Mouse (Mus musculus) erythroblast, embryonic 14.5 days (primary cell): ENCODE data around the gene Stambpl1. TPM values are rescaled to one million over a fixed set of nuclear protein-coding genes. Genes with fewer than 3 reads are reported as not detected.

ENCODE experiments used
- H3K27me3 ChIP-seq: 2 replicates; pipeline ENCODE4 v1.6.1; 2012; ENCODE audit warnings: inconsistent platforms; ENCODE audit not compliant: control insufficient read depth
- H3K36me3 ChIP-seq: 2 replicates; pipeline ENCODE4 v1.6.1; 2012; ENCODE audit warnings: mild to moderate bottlenecking, inconsistent platforms; ENCODE audit not compliant: control insufficient read depth
- H3K4me1 ChIP-seq: 2 replicates; pipeline ENCODE4 v1.6.1; 2012; ENCODE audit warnings: inconsistent platforms; ENCODE audit not compliant: control insufficient read depth
- H3K4me3 ChIP-seq: replicated peaks from 2 replicates; pipeline ENCODE3; 2012; ENCODE audit warnings: moderate library complexity, mild to moderate bottlenecking, inconsistent platforms
- H3K9me3 ChIP-seq: 2 replicates; pipeline ENCODE4 v1.6.1; 2012; ENCODE audit warnings: low read length, inconsistent platforms, mixed read lengths; ENCODE audit not compliant: control insufficient read depth
- GATA1 ChIP-seq: IDR thresholded peaks from 2 replicates; pipeline ENCODE4 v1.6.1; 2012; ENCODE audit warnings: low read length, inconsistent platforms, mixed read lengths
- TAL1 ChIP-seq: IDR thresholded peaks from 3 replicates; pipeline ENCODE4 v1.6.1; 2012; ENCODE audit warnings: low read length, inconsistent platforms, mixed read lengths
- polyA plus RNA-seq: library from polyadenylated mRNA; stranded (reverse); fragments of >175 nt; gene quantifications from 2 replicates; pipeline ENCODE4 v1.2.3, GENCODE M21; 2012

Gene Stambpl1
- polyA plus RNA-seq, 1 experiment, result not detected

DNA sequence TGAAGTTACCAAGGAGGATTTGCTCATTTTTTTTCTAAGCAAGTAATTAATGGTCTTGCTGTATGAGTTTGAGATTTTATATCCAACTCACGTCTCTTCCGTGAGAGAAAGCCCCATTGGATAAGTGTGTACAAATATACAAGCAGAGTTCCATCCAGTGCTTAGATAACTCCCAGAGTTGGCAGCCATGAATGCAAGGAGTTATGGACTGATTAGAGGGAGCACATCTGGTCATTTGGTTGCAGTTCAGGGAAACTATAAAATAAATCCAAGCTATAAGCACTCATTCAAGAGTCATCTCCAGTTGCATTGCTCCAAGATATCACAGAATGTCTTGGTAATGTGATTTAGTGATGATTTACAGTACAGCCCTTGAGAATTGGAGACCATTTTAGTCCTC is 64.9 kb downstream of the Stambpl1 start:
- no peaks in the 10 kb centered on the region for H3K4me1 ChIP-seq
- no peaks in the 10 kb centered on the region for H3K36me3 ChIP-seq
- H3K9me3 ChIP-seq, result no peaks in the 10 kb centered on the region
- H3K27me3 ChIP-seq, result no peaks in the 10 kb centered on the region
- no peak overlapping the region for H3K4me3 ChIP-seq
- no peak for TF ChIP-seq GATA1
- no peak for TF ChIP-seq TAL1

GRCm38 (mm10) chr19:34262273-34262974 is 70.4 kb downstream of the Stambpl1 start:
- Histone ChIP-seq H3K4me3 (no peak overlapping the region), H3K4me1 (no peaks in the 10 kb centered on the region), H3K27me3 (no peaks in the 10 kb centered on the region), H3K36me3 (no peaks in the 10 kb centered on the region), H3K9me3 (no peaks in the 10 kb centered on the region)
- TF ChIP-seq TAL1 (no peak), GATA1 (no peak)

GRCm38 (mm10) chr19:34265604-34266193 is 73.7 kb downstream of the Stambpl1 start:
- no peaks in the 10 kb centered on the region for H3K4me1 ChIP-seq
- no peaks in the 10 kb centered on the region for H3K27me3 ChIP-seq
- TF ChIP-seq TAL1 (no peak), GATA1 (no peak)
- H3K36me3 ChIP-seq, result no peaks in the 10 kb centered on the region
- H3K9me3 ChIP-seq, result no peaks in the 10 kb centered on the region
- no peak overlapping the region for H3K4me3 ChIP-seq

DNA sequence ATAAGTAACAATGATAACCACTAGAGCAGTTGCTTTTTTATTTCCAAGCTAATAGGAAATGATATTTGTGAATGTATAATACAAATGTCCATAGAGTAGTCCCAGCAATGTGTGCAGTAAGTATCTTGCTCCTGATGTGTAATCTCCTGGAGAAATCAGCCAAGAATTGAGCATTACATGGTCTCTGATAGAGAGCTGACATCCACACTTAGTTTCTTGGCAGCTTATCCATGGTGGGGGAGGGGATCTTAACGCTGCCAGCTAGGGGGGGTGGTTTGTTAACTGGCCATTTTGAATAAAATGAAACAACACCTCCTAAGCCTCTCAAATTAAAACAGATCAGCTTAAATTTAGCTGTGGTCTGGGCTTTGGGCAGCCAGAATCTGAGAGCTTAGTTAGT is 77.0 kb downstream of the Stambpl1 start:
- Histone ChIP-seq H3K4me1 (no peaks in the 10 kb centered on the region), H3K36me3 (no peaks in the 10 kb centered on the region), H3K4me3 (no peak overlapping the region), H3K9me3 (no peaks in the 10 kb centered on the region), H3K27me3 (no peaks in the 10 kb centered on the region)
- TF ChIP-seq TAL1 (no peak), GATA1 (no peak)

GRCm38 (mm10) chr19:34270106-34270726 is 78.2 kb downstream of the Stambpl1 start:
- Histone ChIP-seq H3K9me3 (no peaks in the 10 kb centered on the region), H3K4me3 (no peak overlapping the region), H3K27me3 (no peaks in the 10 kb centered on the region), H3K36me3 (no peaks in the 10 kb centered on the region), H3K4me1 (no peaks in the 10 kb centered on the region)
- TF ChIP-seq GATA1, result no peak
- TF ChIP-seq TAL1, result no peak

- no peaks in the 10 kb centered on the region for H3K36me3 ChIP-seq
- no peak for TF ChIP-seq GATA1
- TF ChIP-seq TAL1, result no peak
- H3K9me3 ChIP-seq, result no peaks in the 10 kb centered on the region
- H3K4me3 ChIP-seq, result no peak overlapping the region
- H3K4me1 ChIP-seq, result no peaks in the 10 kb centered on the region
- H3K27me3 ChIP-seq, result no peaks in the 10 kb centered on the region
Observed at GRCm38 (mm10) chr19:34270824-34271464, 78.9 kb downstream of the Stambpl1 start.

GRCm38 (mm10) chr19:34273073-34273472 is 81.0 kb downstream of the Stambpl1 start:
- TF ChIP-seq GATA1 (no peak), TAL1 (no peak)
- no peaks in the 10 kb centered on the region for H3K27me3 ChIP-seq
- no peaks in the 10 kb centered on the region for H3K4me1 ChIP-seq
- H3K9me3 ChIP-seq, result no peaks in the 10 kb centered on the region
- H3K36me3 ChIP-seq, result no peaks in the 10 kb centered on the region
- no peak overlapping the region for H3K4me3 ChIP-seq

GRCm38 (mm10) chr19:34278078-34278477 is 86.0 kb downstream of the Stambpl1 start:
- Histone ChIP-seq H3K27me3 (no peaks in the 10 kb centered on the region), H3K4me1 (no peaks in the 10 kb centered on the region), H3K4me3 (no peak overlapping the region), H3K36me3 (no peaks in the 10 kb centered on the region), H3K9me3 (no peaks in the 10 kb centered on the region)
- no peak for TF ChIP-seq TAL1
- TF ChIP-seq GATA1, result no peak

- no peaks in the 10 kb centered on the region for H3K27me3 ChIP-seq
- H3K9me3 ChIP-seq, result no peaks in the 10 kb centered on the region
- H3K4me3 ChIP-seq, result no peak overlapping the region
Observed at GRCm38 (mm10) chr19:34283614-34284013, 91.6 kb downstream of the Stambpl1 start.

More at GRCm38 (mm10) chr19:34283614-34284013, 91.6 kb downstream of the Stambpl1 start:
- no peak for TF ChIP-seq TAL1
- no peak for TF ChIP-seq GATA1
- no peaks in the 10 kb centered on the region for H3K4me1 ChIP-seq
- H3K36me3 ChIP-seq, result no peaks in the 10 kb centered on the region
